Mouse (Mus musculus) stomach, embryonic 16.5 days (tissue): ENCODE results near the gene Hlx. TPM values are rescaled to one million over a fixed set of nuclear protein-coding genes. Genes with fewer than 3 reads are reported as not detected.

Experiments used
- ATAC-seq: fragments of 200-750 bp; cut with Nextera tagmentation; 2 replicates; pipeline ENCODE4 v1.8.0; 2017; ENCODE audit warnings: moderate number of reproducible peaks, moderate TSS enrichment; ENCODE audit not compliant: insufficient read depth, low FRiP score
- H3K27ac ChIP-seq: fragments of 300-500 bp; sonication (generic); 2 replicates; pipeline ENCODE4 v1.5.1; 2014; ENCODE audit warnings: low read length
- H3K27me3 ChIP-seq: fragments of 300-500 bp; sonication (generic); 2 replicates; pipeline ENCODE4 v1.6.1; 2014; ENCODE audit warnings: low read length, control low read depth, mixed read lengths; ENCODE audit not compliant: control insufficient read depth, insufficient read depth
- H3K36me3 ChIP-seq: fragments of 300-500 bp; sonication (generic); 2 replicates; pipeline ENCODE4 v1.6.1; 2014; ENCODE audit warnings: low read length; ENCODE audit not compliant: control insufficient read depth, insufficient read depth
- H3K4me1 ChIP-seq: fragments of 300-500 bp; sonication (generic); 2 replicates; pipeline ENCODE4 v1.6.1; 2014; ENCODE audit warnings: low read length, control low read depth, mixed read lengths; ENCODE audit not compliant: control insufficient read depth, insufficient read depth
- H3K4me2 ChIP-seq: fragments of 300-500 bp; sonication (generic); 2 replicates; pipeline ENCODE4 v1.6.1; 2014; ENCODE audit warnings: low read depth, low read length, mixed read lengths
- H3K4me3 ChIP-seq: fragments of 300-500 bp; sonication (generic); replicated peaks from 2 replicates; pipeline ENCODE4 v1.5.1; 2014; ENCODE audit warnings: mild to moderate bottlenecking, low read length
- H3K9ac ChIP-seq: fragments of 300-500 bp; sonication (generic); 2 replicates; pipeline ENCODE4 v1.6.1; 2014; ENCODE audit warnings: low read length
- H3K9me3 ChIP-seq: fragments of 300-500 bp; sonication (generic); replicated peaks from 2 replicates; pipeline ENCODE4 v1.6.1; 2016; ENCODE audit warnings: low read length, control low read depth; ENCODE audit not compliant: control insufficient read depth
- WGBS: fragments of 180-500 bp; shearing (Covaris S2); extraction: QIAGEN DNeasy Blood & Tissue Kit; methylation state at CpG from one replicate; pipeline ENCODE4 v1.1.7; 2014; 5-methylcytosine and 5-hydroxymethylcytosine counted together
- polyA plus RNA-seq: library from polyadenylated mRNA; unstranded; fragments of >200 nt; fragmentation: Nextera tagmentation; extraction: Ambion mirVana; gene quantifications from 2 replicates; pipeline ENCODE4 v1.2.1, GENCODE M21; 2015

The Hlx gene
- polyA plus RNA-seq, 1 experiment from 2014 or later, result 8.3 TPM

DNA sequence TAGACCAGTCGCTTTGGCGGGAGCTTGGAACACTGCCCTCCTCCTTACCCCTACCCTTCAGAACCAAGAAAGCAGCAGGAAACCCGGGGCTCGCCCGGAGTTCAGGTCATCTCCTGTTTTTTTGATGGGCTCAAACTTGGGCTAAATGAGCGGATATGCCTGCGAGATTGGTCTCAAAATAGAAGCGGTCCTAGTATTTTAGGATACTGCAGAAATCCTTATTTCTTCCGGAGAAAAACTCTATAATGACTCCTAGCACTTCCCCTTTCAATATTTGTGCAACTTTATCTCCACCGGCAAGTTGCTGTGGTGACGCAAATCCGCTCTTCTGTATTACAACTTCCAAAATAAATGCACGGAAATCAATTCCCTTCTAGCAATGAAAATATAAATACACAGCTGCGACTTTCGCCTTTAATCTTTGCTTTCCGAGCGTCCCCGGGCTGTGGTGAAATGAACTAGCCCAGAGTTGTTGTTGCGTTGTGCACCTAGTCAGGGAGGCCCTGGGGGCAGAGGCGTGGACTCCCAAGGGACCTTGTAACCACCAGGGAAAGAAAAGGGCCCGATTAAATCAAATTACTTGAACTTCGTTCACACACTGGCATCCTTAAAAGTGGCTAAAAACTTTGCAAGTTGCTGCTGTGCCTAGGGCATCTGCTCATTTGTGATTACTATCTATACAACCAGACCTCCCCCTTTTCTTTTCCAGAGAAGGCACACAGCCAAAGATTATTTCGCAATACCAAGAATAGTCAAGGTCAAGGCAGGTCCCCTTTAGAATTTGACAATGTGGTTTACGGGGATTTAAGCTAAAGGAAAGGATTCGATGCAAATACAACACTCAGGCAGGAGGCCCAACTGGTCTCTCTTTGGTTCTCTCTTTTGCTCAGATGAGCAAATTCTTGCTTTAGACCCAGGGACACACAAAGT is 2.8 kb upstream of the Hlx start:
- Histone ChIP-seq H3K9me3 (no peaks in the 10 kb centered on the region), H3K4me1 (0 out of 2 replicates have a peak, but pooled peaks cover 8% of the 10 kb centered on the region), H3K4me2 (no peak overlapping the region), H3K27me3 (peaks cover 69% of the 10 kb centered on the region), H3K27ac (no peak overlapping the region), H3K36me3 (no peaks in the 10 kb centered on the region), H3K9ac (no peak overlapping the region), H3K4me3 (no peak overlapping the region; the same call in 1 of the 2 replicates)
- WGBS, result 17% methylated on average over 25 of the region's 25 CpGs
- no peak for ATAC-seq

DNA sequence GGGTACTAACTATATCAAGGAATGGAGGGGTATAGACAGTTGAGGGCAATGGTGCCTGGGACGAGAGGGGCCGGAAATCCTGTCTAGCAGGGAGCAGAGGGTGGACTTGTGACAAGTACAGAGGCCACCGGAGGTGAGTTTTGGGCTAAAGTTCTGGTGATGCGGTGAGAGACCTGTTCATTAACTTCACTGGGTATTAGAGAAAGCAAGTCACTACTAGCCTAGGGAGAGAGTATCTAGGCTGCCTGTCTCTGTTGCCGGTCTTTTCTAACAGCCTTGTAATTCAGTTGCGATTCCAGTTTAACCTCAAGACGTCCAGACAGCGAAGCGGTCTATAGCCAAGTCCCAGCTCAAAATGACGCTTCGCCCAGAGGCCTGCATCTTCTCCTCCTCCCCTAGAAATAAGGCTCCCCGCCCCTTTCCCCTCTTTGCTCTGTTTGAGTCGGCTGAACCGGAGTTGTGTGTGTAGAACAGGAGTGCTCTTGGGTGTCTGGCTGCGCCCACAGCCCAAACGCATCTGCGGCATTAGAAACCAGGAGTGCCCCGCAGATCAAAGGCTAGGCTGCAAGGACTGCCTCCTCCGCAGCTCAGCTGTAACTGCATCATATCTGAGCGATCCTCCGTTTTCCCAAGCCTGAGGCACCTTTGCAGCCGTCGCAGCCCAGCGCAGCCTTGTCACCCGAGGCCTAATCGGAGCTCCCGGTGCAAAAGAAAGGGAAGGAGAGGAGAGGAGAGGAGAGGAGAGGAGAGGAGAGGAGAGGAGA is 1.8 kb upstream of the Hlx start:
- ATAC-seq, result no peak
- Histone ChIP-seq H3K4me2 (peak overlapping the region; percentile 84), H3K9ac (peak overlapping the region; percentile 35; the same call in 1 of the 2 replicates), H3K4me1 (0 out of 2 replicates have a peak, but pooled peaks cover 8% of the 10 kb centered on the region), H3K27ac (no peak overlapping the region), H3K27me3 (peaks cover 71% of the 10 kb centered on the region), H3K9me3 (no peaks in the 10 kb centered on the region), H3K36me3 (no peaks in the 10 kb centered on the region), H3K4me3 (peak overlapping the region; percentile 64; the same call in 1 of the 2 replicates)
- 2% methylated on average over 27 of the region's 27 CpGs for WGBS

DNA sequence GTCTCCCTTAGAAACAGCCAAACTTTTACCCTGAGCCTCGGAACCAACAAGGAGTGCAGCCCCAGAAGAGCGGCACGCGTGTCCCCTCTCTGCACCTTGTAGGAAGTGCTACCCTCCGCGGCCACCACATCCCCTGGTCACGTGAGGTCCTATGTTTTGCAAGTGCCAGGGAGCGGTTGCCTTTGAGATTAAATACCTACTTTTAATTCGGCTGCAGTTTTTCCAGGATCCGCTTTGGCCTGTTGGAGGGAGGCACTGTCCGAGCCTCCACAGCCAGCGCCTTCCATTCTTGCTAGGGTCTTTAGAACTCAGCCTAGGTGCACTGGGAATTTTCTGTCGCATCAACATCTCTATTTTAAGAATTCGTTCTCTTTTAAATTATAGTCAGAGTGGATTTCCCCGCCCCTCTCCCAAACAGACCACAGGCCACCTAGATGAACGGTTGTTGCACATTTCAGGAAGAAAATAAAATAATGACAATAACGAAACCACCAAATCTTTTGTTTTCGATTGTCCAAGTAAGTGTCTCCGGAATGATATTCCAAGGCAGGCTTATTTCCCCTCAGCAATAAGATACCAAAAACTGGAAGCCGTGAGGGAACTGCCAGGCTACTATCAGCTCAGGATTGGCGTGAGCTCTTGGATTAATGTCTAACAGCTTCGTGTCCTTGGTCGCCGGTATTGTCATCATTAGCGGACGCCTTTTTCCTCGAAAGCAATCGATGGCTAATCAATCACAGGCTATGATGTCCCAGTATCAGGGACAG is 1.1 kb upstream of the Hlx start:
- no peaks in the 10 kb centered on the region for H3K36me3 ChIP-seq
- ATAC-seq, result no peak
- H3K4me1 ChIP-seq, result 0 out of 2 replicates have a peak, but pooled peaks cover 8% of the 10 kb centered on the region
- no peaks in the 10 kb centered on the region for H3K9me3 ChIP-seq
- peak overlapping the region; percentile 64 for H3K4me3 ChIP-seq
- no peak overlapping the region for H3K27ac ChIP-seq
- 4% methylated on average over 28 of the region's 28 CpGs for WGBS
- H3K9ac ChIP-seq, result peak overlapping the region; percentile 51
- peaks cover 66% of the 10 kb centered on the region for H3K27me3 ChIP-seq
- peak overlapping the region; percentile 84 for H3K4me2 ChIP-seq

DNA sequence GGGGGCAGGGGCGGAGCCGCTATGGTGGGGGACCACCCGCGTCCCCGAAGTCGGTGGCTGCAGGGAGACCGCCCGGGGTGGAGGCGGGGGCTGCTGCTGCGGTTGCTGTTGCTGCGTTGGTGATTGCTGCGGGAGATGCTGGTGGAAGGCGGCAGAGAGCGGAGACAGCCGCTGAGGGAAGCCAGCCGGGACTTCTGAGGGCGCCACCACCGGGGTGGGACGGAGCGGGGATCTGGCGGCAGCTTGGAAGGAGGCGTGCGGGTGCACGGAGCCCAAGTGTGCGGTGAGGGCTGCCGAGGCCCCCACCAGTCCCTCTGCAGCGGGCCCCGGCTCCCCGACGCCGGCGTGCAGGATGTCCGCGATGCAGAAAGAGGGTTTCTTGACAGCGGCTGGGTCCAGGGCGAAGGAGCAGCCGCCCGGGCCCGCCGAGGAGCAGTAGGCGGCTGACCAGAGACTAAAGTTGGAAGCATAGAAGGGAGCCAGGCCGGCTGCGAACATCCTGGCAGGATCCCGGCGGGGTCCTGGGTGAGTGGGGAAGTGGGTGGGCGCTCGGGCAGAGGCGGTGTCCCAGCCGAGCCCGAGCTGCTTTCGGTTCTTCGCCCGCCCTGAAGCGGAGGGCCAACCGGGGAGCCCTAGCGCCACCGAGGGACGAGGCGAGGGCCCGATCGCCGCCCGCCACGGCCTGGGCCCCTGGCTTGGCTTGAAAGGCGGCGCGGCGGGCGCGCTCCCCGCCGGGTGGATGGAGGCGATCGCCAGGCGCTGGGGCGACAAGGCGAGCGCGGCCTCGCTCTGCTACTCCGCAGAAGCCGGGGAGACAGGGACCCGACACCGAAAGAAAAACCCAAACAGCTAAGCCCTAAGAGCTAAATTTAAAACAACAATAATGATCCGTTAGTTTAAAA is 524 bp downstream of the Hlx start:
- no peaks in the 10 kb centered on the region for H3K36me3 ChIP-seq
- peak overlapping the region; percentile 64 for H3K4me3 ChIP-seq
- peak overlapping the region; percentile 84 for H3K4me2 ChIP-seq
- peaks cover 74% of the 10 kb centered on the region for H3K27me3 ChIP-seq
- H3K9ac ChIP-seq, result peak overlapping the region; percentile 78
- 0 out of 2 replicates have a peak, but pooled peaks cover 16% of the 10 kb centered on the region for H3K4me1 ChIP-seq
- under 1% methylated on average over 85 of the region's 85 CpGs for WGBS
- peak; percentile 38; the same call in 1 of the 2 replicates for ATAC-seq
- peak overlapping the region; percentile 87 for H3K27ac ChIP-seq
- no peaks in the 10 kb centered on the region for H3K9me3 ChIP-seq

DNA sequence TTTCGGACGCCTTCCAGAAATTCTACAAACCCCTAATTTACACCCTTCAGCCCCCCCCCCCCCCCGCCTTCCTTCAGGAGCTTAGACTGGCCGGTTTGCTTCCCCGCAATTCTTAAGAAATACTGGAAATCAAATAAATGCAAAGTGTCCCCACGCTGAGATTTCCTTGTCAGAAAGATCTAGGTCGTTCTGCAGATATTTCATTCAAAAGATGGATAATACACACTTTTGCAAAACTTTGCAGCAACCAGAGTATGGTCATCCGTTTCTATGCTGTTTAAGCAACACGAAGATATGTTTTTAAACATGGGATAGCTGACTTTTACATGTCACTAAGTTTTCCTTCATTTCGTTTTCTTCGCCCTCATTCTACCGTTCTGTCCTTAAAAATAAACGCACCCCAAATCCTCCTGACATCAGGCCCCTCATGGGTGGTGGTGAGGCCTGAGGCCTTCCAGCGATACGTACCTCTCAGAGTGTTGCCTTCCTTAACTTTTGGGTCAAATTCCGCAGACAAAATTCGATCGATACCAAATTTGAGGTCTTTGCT is 1.3 kb downstream of the Hlx start:
- H3K9me3 ChIP-seq, result no peaks in the 10 kb centered on the region
- no peaks in the 10 kb centered on the region for H3K36me3 ChIP-seq
- peak overlapping the region; percentile 87 for H3K27ac ChIP-seq
- no peak for ATAC-seq
- H3K4me1 ChIP-seq, result 0 out of 2 replicates have a peak, but pooled peaks cover 16% of the 10 kb centered on the region
- H3K4me3 ChIP-seq, result peak overlapping the region; percentile 64
- WGBS, result 11% methylated on average over 18 of the region's 18 CpGs
- peak overlapping the region; percentile 78 for H3K9ac ChIP-seq
- H3K27me3 ChIP-seq, result peaks cover 74% of the 10 kb centered on the region
- peak overlapping the region; percentile 84 for H3K4me2 ChIP-seq

DNA sequence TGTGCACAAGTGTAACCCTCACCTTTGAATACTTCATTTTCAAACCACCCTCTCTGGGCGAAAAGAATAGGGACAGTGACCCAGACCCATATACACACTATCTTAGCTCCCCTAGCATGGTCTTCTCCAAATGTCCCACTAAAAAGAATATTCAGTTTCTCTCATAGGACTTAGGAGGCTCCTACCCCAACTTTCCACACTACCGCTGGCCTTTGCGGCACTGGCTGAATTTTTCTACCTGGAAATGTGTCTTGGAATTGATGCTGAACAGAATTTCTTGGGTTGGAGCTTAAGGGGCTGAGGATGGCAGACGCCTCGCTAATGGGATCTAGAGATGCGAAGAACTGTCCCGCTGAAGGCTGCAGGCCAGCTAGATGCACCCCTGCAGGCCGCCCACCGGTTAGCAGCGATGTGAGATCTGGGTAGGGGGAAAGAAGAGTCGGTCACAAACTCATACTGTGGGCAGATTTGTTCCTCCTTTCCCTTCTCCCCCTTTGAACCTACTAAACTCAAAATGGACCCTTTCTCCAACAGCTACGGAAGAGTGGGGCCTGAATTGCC is 1.9 kb downstream of the Hlx start:
- Histone ChIP-seq H3K4me1 (0 out of 2 replicates have a peak, but pooled peaks cover 16% of the 10 kb centered on the region), H3K27me3 (peaks cover 74% of the 10 kb centered on the region), H3K36me3 (no peaks in the 10 kb centered on the region), H3K9ac (peak overlapping the region; percentile 60), H3K4me2 (peak overlapping the region; percentile 35; the same call in 1 of the 2 replicates), H3K27ac (no peak overlapping the region), H3K4me3 (peak overlapping the region; percentile 64), H3K9me3 (no peaks in the 10 kb centered on the region)
- ATAC-seq, result no peak
- WGBS, result 18% methylated on average over 12 of the region's 12 CpGs

DNA sequence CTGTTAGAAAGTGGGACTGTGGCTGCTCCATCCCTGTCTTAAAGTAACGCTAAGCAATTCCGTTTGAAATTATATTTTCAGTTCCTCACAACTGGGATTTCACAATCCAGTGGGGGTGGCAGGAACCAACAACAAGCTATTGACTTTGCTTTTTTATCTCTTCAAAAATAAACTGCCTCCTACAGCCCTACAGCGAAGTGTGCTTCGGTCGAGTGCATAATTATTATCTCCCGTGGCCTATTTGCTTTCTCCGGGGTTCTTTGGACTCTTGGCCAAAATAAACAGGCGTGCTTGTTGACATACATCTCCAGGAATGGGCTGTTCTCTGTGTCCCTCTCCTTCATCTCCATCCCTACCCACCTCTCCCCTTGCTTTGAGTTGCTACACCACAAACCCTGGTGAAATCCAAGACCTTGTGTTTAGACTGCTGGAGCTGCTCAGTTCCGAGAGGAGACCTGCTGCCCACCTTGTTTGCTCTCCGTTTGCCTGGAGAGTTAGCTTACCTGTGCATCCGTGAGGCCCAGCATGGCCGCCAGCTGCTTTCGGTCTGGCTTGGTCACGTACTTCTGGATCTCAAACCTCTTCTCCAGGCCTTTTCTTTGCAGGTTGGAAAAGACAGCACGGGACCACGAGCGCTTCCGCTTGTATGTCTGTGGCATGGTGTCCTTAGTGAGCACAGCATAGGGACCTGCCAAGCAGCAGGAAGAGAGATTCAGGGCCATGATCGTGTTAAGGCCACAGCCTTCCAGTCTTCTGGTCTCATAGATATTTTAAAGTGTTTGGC is 2.9 kb downstream of the Hlx start:
- Histone ChIP-seq H3K4me1 (0 out of 2 replicates have a peak, but pooled peaks cover 16% of the 10 kb centered on the region), H3K27me3 (peaks cover 78% of the 10 kb centered on the region), H3K9ac (peak overlapping the region; percentile 26; the same call in 1 of the 2 replicates), H3K4me2 (peak overlapping the region; percentile 35), H3K9me3 (no peaks in the 10 kb centered on the region), H3K27ac (no peak overlapping the region), H3K4me3 (peak overlapping the region; percentile 64), H3K36me3 (no peaks in the 10 kb centered on the region)
- WGBS, result 14% methylated on average over 19 of the region's 19 CpGs
- ATAC-seq, result no peak
